Mouse (Mus musculus) lung, postnatal 0 days (tissue): ENCODE results near the gene S100a4.

Source experiments
- CTCF ChIP-seq: IDR thresholded peaks from 2 replicates; pipeline ENCODE4 v1.5.1; 2016; ENCODE audit warnings: antibody characterized with exemption, mild to moderate bottlenecking
- EP300 ChIP-seq: IDR thresholded peaks from 2 replicates; pipeline ENCODE4 v1.6.1; 2016; ENCODE audit warnings: antibody characterized with exemption, mild to moderate bottlenecking, control low read depth

- TF ChIP-seq EP300 (no peak), CTCF (no peak)
Observed at GRCm38 (mm10) chr3:90589947-90590346, 13.6 kb upstream of the S100a4 start, which contains the start of gene S100a2.
